Mouse (Mus musculus): ENCODE measurements around the gene Serpinb2. TPM values are rescaled to one million over a fixed set of nuclear protein-coding genes. Genes with fewer than 3 reads are reported as not detected.
A peak's percentile ranks its signal among the peaks of the same experiment; 100 is the strongest.

Serpinb2 gene
- polyA plus RNA-seq (2014; fragmentation: Nextera tagmentation; extraction: Ambion mirVana): 0.23 TPM in 1 of 2 replicates, not detected in the other

- H3K27ac ChIP-seq: no peak within 1 kb of the TSS
- DNase-seq (ENCODE audit: low spot score) (no peak), ATAC-seq (ENCODE audit: low FRiP score) (no peak)
- H3K9ac ChIP-seq: no peak within 1 kb of the TSS
- no peaks in the 10 kb centered on the region for H3K27me3 ChIP-seq (ENCODE audit: control insufficient read depth, insufficient read depth, low read length)
- H3K4me2 ChIP-seq (replicated peaks): no peak within 1 kb of the TSS
- H3K9me3 ChIP-seq (ENCODE audit: control insufficient read depth, low read length): no peaks in the 10 kb centered on the region
- H3K36me3 ChIP-seq (replicated peaks; ENCODE audit: control insufficient read depth, insufficient read depth): no peaks in the 10 kb centered on the region
- 67% methylated on average over 5 of the region's 5 CpGs for WGBS
- no peaks in the 10 kb centered on the region for H3K4me1 ChIP-seq (replicated peaks; ENCODE audit: control insufficient read depth, insufficient read depth, low read length)
- no peak within 1 kb of the TSS for H3K4me3 ChIP-seq (replicated peaks; ENCODE audit: low read length)
Measured at GRCm38 (mm10) chr1:107511252-107511651, at the start of gene Serpinb2. TSS of gene Serpinb2 (plus strand) at chr1:107511423.

DNA sequence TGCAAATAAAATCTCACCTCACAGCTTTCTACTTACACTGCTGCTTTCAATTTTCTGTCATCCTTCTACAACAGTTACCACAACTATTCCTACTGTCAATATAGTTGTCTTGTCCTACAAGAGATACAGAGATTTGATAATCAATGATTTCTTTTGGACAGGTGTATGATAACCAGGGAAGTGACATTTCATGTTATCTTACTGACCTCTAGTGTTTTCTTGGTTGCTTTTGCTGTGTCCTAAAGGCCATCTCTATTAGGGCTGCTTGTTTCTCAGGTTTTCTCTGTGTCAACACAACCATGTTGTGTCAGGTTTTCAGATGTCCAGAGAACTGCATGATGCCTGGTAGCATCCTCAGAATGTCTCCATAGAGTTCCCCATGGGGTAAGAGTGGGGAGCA is 31.3 kb upstream of the Serpinb2 start:
- H3K27ac ChIP-seq: no peak overlapping the region
- ATAC-seq (ENCODE audit: low FRiP score) (no peak), DNase-seq (ENCODE audit: low spot score) (no peak)
- no peaks in the 10 kb centered on the region for H3K9me3 ChIP-seq (ENCODE audit: control insufficient read depth, low read length)
- no peak overlapping the region for H3K4me3 ChIP-seq (replicated peaks; ENCODE audit: low read length)
- H3K27me3 ChIP-seq (ENCODE audit: control insufficient read depth, insufficient read depth, low read length): no peaks in the 10 kb centered on the region
- no peak overlapping the region for H3K4me2 ChIP-seq (replicated peaks)
- H3K36me3 ChIP-seq (replicated peaks; ENCODE audit: control insufficient read depth, insufficient read depth): no peaks in the 10 kb centered on the region
- H3K9ac ChIP-seq: no peak overlapping the region
- no peaks in the 10 kb centered on the region for H3K4me1 ChIP-seq (replicated peaks; ENCODE audit: control insufficient read depth, insufficient read depth, low read length)

DNA sequence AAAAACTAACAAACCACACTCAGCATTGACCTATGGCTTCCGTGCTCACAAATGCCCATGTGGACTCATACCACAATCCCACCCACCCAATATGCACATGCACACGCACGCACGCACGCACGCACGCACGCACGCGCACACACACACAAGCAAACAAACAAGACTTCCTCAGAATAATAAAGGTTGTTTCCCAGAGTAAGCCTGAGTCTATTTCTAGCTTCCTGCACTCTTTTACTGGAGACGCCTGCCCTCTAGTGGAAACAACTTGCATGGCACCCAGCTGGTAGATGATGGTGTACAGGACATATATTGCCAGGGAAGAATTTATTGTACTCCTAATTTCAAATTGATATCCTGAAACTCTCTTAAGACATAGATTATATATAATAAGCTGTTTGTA is 29.8 kb upstream of the Serpinb2 start:
- Histone ChIP-seq H3K27ac (no peak overlapping the region), H3K4me2 (replicated peaks) (peak overlapping the region; percentile 39), H3K36me3 (replicated peaks; ENCODE audit: control insufficient read depth, insufficient read depth) (no peaks in the 10 kb centered on the region), H3K27me3 (ENCODE audit: control insufficient read depth, insufficient read depth, low read length) (no peaks in the 10 kb centered on the region), H3K9me3 (ENCODE audit: control insufficient read depth, low read length) (no peaks in the 10 kb centered on the region), H3K9ac (no peak overlapping the region), H3K4me3 (replicated peaks; ENCODE audit: low read length) (no peak overlapping the region), H3K4me1 (replicated peaks; ENCODE audit: control insufficient read depth, insufficient read depth, low read length) (no peaks in the 10 kb centered on the region)
- DNase-seq (ENCODE audit: low spot score) (peak; percentile 92), ATAC-seq (ENCODE audit: low FRiP score) (peak; percentile 88)
- 30% methylated on average over 11 of the region's 11 CpGs for WGBS

GRCm38 (mm10) chr1:107489577-107489976 is 21.6 kb upstream of the Serpinb2 start:
- Histone ChIP-seq H3K4me2 (replicated peaks) (no peak overlapping the region), H3K36me3 (replicated peaks; ENCODE audit: control insufficient read depth, insufficient read depth) (no peaks in the 10 kb centered on the region), H3K27ac (no peak overlapping the region), H3K27me3 (ENCODE audit: control insufficient read depth, insufficient read depth, low read length) (no peaks in the 10 kb centered on the region), H3K9ac (no peak overlapping the region), H3K4me3 (replicated peaks; ENCODE audit: low read length) (no peak overlapping the region), H3K9me3 (ENCODE audit: control insufficient read depth, low read length) (no peaks in the 10 kb centered on the region), H3K4me1 (replicated peaks; ENCODE audit: control insufficient read depth, insufficient read depth, low read length) (no peaks in the 10 kb centered on the region)
- 79% methylated on average over 8 of the region's 8 CpGs for WGBS
- DNase-seq (ENCODE audit: low spot score) (no peak), ATAC-seq (ENCODE audit: low FRiP score) (no peak)

GRCm38 (mm10) chr1:107496789-107497188 is 14.4 kb upstream of the Serpinb2 start:
- Histone ChIP-seq H3K9me3 (ENCODE audit: control insufficient read depth, low read length) (no peaks in the 10 kb centered on the region), H3K36me3 (replicated peaks; ENCODE audit: control insufficient read depth, insufficient read depth) (no peaks in the 10 kb centered on the region), H3K4me1 (replicated peaks; ENCODE audit: control insufficient read depth, insufficient read depth, low read length) (no peaks in the 10 kb centered on the region), H3K27ac (no peak overlapping the region), H3K4me3 (replicated peaks; ENCODE audit: low read length) (no peak overlapping the region), H3K9ac (no peak overlapping the region), H3K27me3 (ENCODE audit: control insufficient read depth, insufficient read depth, low read length) (no peaks in the 10 kb centered on the region), H3K4me2 (replicated peaks) (no peak overlapping the region)
- DNase-seq (ENCODE audit: low spot score): no peak
- ATAC-seq (ENCODE audit: low FRiP score): no peak
- WGBS: 90% methylated on average over 2 of the region's 2 CpGs

- Histone ChIP-seq H3K27ac (no peak overlapping the region), H3K27me3 (ENCODE audit: control insufficient read depth, insufficient read depth, low read length) (no peaks in the 10 kb centered on the region), H3K9ac (no peak overlapping the region), H3K9me3 (ENCODE audit: control insufficient read depth, low read length) (no peaks in the 10 kb centered on the region), H3K4me3 (replicated peaks; ENCODE audit: low read length) (no peak overlapping the region), H3K4me1 (replicated peaks; ENCODE audit: control insufficient read depth, insufficient read depth, low read length) (no peaks in the 10 kb centered on the region), H3K4me2 (replicated peaks) (no peak overlapping the region), H3K36me3 (replicated peaks; ENCODE audit: control insufficient read depth, insufficient read depth) (no peaks in the 10 kb centered on the region)
- no peak for ATAC-seq (ENCODE audit: low FRiP score)
- no peak for DNase-seq (ENCODE audit: low spot score)
Measured at GRCm38 (mm10) chr1:107502025-107502424, 9.2 kb upstream of the Serpinb2 start.

DNA sequence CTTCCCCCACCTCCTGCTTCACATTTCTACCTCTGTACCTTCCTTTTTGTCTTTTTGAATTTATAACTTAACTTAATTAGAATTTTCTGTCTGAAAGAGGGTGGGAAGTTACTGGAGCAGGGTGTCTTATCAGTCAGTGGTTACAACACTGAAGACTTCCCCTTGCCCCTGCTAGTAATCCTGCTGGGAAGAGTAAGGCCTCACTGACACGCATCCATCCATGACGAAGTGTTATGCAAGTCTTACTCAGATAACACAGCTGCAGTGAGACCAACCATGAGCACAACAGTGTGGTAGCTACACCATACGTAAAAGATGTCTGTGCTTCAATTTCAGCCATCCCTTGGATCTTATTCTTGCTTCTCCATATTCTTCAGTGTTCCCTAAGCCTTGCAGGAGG is 7.9 kb upstream of the Serpinb2 start:
- no peaks in the 10 kb centered on the region for H3K27me3 ChIP-seq (ENCODE audit: control insufficient read depth, insufficient read depth, low read length)
- WGBS: 87% methylated on average over 3 of the region's 3 CpGs
- no peaks in the 10 kb centered on the region for H3K4me1 ChIP-seq (replicated peaks; ENCODE audit: control insufficient read depth, insufficient read depth, low read length)
- no peak for ATAC-seq (ENCODE audit: low FRiP score)
- no peak for DNase-seq (ENCODE audit: low spot score)
- H3K27ac ChIP-seq: no peak overlapping the region
- no peak overlapping the region for H3K9ac ChIP-seq
- no peaks in the 10 kb centered on the region for H3K36me3 ChIP-seq (replicated peaks; ENCODE audit: control insufficient read depth, insufficient read depth)
- no peaks in the 10 kb centered on the region for H3K9me3 ChIP-seq (ENCODE audit: control insufficient read depth, low read length)
- no peak overlapping the region for H3K4me2 ChIP-seq (replicated peaks)
- no peak overlapping the region for H3K4me3 ChIP-seq (replicated peaks; ENCODE audit: low read length)

GRCm38 (mm10) chr1:107505898-107506562 is 5.2 kb upstream of the Serpinb2 start:
- Histone ChIP-seq H3K4me1 (replicated peaks; ENCODE audit: control insufficient read depth, insufficient read depth, low read length) (no peaks in the 10 kb centered on the region), H3K4me2 (replicated peaks) (no peak overlapping the region), H3K27me3 (ENCODE audit: control insufficient read depth, insufficient read depth, low read length) (no peaks in the 10 kb centered on the region), H3K27ac (no peak overlapping the region), H3K9ac (no peak overlapping the region), H3K36me3 (replicated peaks; ENCODE audit: control insufficient read depth, insufficient read depth) (no peaks in the 10 kb centered on the region), H3K9me3 (ENCODE audit: control insufficient read depth, low read length) (no peaks in the 10 kb centered on the region), H3K4me3 (replicated peaks; ENCODE audit: low read length) (no peak overlapping the region)
- WGBS: 94% methylated on average over 8 of the region's 8 CpGs
- no peak for DNase-seq (ENCODE audit: low spot score)
- ATAC-seq (ENCODE audit: low FRiP score): no peak

GRCm38 (mm10) chr1:107512194-107513138 is 1.2 kb downstream of the Serpinb2 start:
- H3K27ac ChIP-seq: no peak overlapping the region
- peak; percentile 34; the same call in 1 of the 2 replicates for ATAC-seq (ENCODE audit: low FRiP score)
- no peak overlapping the region for H3K4me2 ChIP-seq (replicated peaks)
- no peaks in the 10 kb centered on the region for H3K4me1 ChIP-seq (replicated peaks; ENCODE audit: control insufficient read depth, insufficient read depth, low read length)
- no peaks in the 10 kb centered on the region for H3K9me3 ChIP-seq (ENCODE audit: control insufficient read depth, low read length)
- H3K4me3 ChIP-seq (replicated peaks; ENCODE audit: low read length): no peak overlapping the region
- 60% methylated on average over 2 of the region's 2 CpGs for WGBS
- no peak overlapping the region for H3K9ac ChIP-seq
- DNase-seq (ENCODE audit: low spot score): no peak
- no peaks in the 10 kb centered on the region for H3K36me3 ChIP-seq (replicated peaks; ENCODE audit: control insufficient read depth, insufficient read depth)
- H3K27me3 ChIP-seq (ENCODE audit: control insufficient read depth, insufficient read depth, low read length): no peaks in the 10 kb centered on the region
